Mouse (Mus musculus): ENCODE measurements around the gene 4930518I15Rik. TPM values are rescaled to one million over a fixed set of nuclear protein-coding genes. Genes with fewer than 3 reads are reported as not detected.
"Not testable (repeated sequence)": the region's sequence is repeated elsewhere in the genome, so short reads cannot be mapped to it uniquely, and the experiment has no call there.

The 4930518I15Rik gene
- polyA plus RNA-seq, 1 experiment from 2014 or later, result 10.7 TPM

- H3K4me1 ChIP-seq; H3K27ac ChIP-seq; H3K27me3 ChIP-seq; H3K4me3 ChIP-seq; H3K4me2 ChIP-seq (replicated peaks); H3K9ac ChIP-seq; H3K9me3 ChIP-seq (replicated peaks): not testable (repeated sequence)
- 81% methylated on average over 9 of the region's 13 CpGs for WGBS
- peaks cover 44% of the 10 kb centered on the region for H3K36me3 ChIP-seq
- ATAC-seq (ENCODE audit: low FRiP score), result 0 out of 2 replicates have a peak, but pooled peaks have one; percentile 36
Measured at GRCm38 (mm10) chr2:156853584-156853983, 4.2 kb downstream of the 4930518I15Rik start.

GRCm38 (mm10) chr2:156850505-156850904 is 7.2 kb downstream of the 4930518I15Rik start:
- no peak overlapping the region for H3K9ac ChIP-seq
- peaks cover 20% of the 10 kb centered on the region for H3K4me1 ChIP-seq
- no peaks in the 10 kb centered on the region for H3K27me3 ChIP-seq
- no peak overlapping the region for H3K4me3 ChIP-seq
- 93% methylated on average over 5 of the region's 5 CpGs for WGBS
- peaks cover 44% of the 10 kb centered on the region for H3K36me3 ChIP-seq
- H3K27ac ChIP-seq, result no peak overlapping the region
- no peak for ATAC-seq (ENCODE audit: low FRiP score)
- no peaks in the 10 kb centered on the region for H3K9me3 ChIP-seq (replicated peaks)
- no peak overlapping the region for H3K4me2 ChIP-seq (replicated peaks)

GRCm38 (mm10) chr2:156848526-156849182 is 9.1 kb downstream of the 4930518I15Rik start:
- Histone ChIP-seq H3K9ac (no peak overlapping the region), H3K36me3 (peaks cover 46% of the 10 kb centered on the region), H3K27ac (no peak overlapping the region), H3K4me1 (peaks cover 38% of the 10 kb centered on the region), H3K27me3 (no peaks in the 10 kb centered on the region), H3K4me3 (no peak overlapping the region), H3K4me2 (replicated peaks) (no peak overlapping the region), H3K9me3 (replicated peaks) (no peaks in the 10 kb centered on the region)
- 95% methylated on average over 6 of the region's 6 CpGs for WGBS
- no peak for ATAC-seq (ENCODE audit: low FRiP score)

- peaks cover 43% of the 10 kb centered on the region for H3K36me3 ChIP-seq
- H3K27ac ChIP-seq, result 0 out of 2 replicates have a peak overlapping the region, but pooled peaks have one; percentile 23
- no peak overlapping the region for H3K4me2 ChIP-seq (replicated peaks)
- no peaks in the 10 kb centered on the region for H3K27me3 ChIP-seq
- 66% methylated on average over 6 of the region's 6 CpGs for WGBS
- H3K4me3 ChIP-seq, result no peak overlapping the region
- H3K9ac ChIP-seq, result 0 out of 2 replicates have a peak overlapping the region, but pooled peaks have one; percentile 38
- H3K9me3 ChIP-seq (replicated peaks), result no peaks in the 10 kb centered on the region
- ATAC-seq (ENCODE audit: low FRiP score), result no peak
- peaks cover 48% of the 10 kb centered on the region for H3K4me1 ChIP-seq
Measured at GRCm38 (mm10) chr2:156847653-156848052, 10.1 kb downstream of the 4930518I15Rik start.

- H3K27me3 ChIP-seq, result no peaks in the 10 kb centered on the region
- no peak for ATAC-seq (ENCODE audit: low FRiP score)
- H3K27ac ChIP-seq, result peak overlapping the region; percentile 60
- H3K9ac ChIP-seq, result peak overlapping the region; percentile 4; the same call in 1 of the 2 replicates
- no peaks in the 10 kb centered on the region for H3K9me3 ChIP-seq (replicated peaks)
- H3K36me3 ChIP-seq, result peaks cover 21% of the 10 kb centered on the region
- 29% methylated on average over 10 of the region's 10 CpGs for WGBS
- no peak overlapping the region for H3K4me3 ChIP-seq
- peaks cover 68% of the 10 kb centered on the region for H3K4me1 ChIP-seq
- peak overlapping the region; percentile 21; the same call in 1 of the 2 replicates for H3K4me2 ChIP-seq (replicated peaks)
Measured at GRCm38 (mm10) chr2:156844715-156845114, 13.0 kb downstream of the 4930518I15Rik start.

GRCm38 (mm10) chr2:156843331-156843730 is 14.4 kb downstream of the 4930518I15Rik start:
- H3K4me2 ChIP-seq (replicated peaks), result peak overlapping the region; percentile 87
- H3K4me1 ChIP-seq, result peaks cover 72% of the 10 kb centered on the region
- H3K36me3 ChIP-seq, result peaks cover 18% of the 10 kb centered on the region
- no peaks in the 10 kb centered on the region; the same call in 1 of the 2 replicates for H3K27me3 ChIP-seq
- no peak overlapping the region for H3K27ac ChIP-seq
- ATAC-seq (ENCODE audit: low FRiP score), result no peak
- no peak overlapping the region for H3K9ac ChIP-seq
- 83% methylated on average over 10 of the region's 10 CpGs for WGBS
- no peaks in the 10 kb centered on the region for H3K9me3 ChIP-seq (replicated peaks)
- H3K4me3 ChIP-seq, result no peak overlapping the region

- Histone ChIP-seq H3K27ac (peak overlapping the region; percentile 91), H3K9ac (peak overlapping the region; percentile 84), H3K4me1 (peaks cover 69% of the 10 kb centered on the region), H3K36me3 (peaks cover 15% of the 10 kb centered on the region; the same call in 1 of the 2 replicates), H3K4me2 (replicated peaks) (peak overlapping the region; percentile 87), H3K27me3 (no peaks in the 10 kb centered on the region; the same call in 1 of the 2 replicates), H3K9me3 (replicated peaks) (no peaks in the 10 kb centered on the region), H3K4me3 (peak overlapping the region; percentile 75)
- 14% methylated on average over 11 of the region's 11 CpGs for WGBS
- no peak for ATAC-seq (ENCODE audit: low FRiP score)
Measured at GRCm38 (mm10) chr2:156842711-156843110, 15.0 kb downstream of the 4930518I15Rik start.

- Histone ChIP-seq H3K4me3 (peak overlapping the region; percentile 75), H3K9me3 (replicated peaks) (no peaks in the 10 kb centered on the region), H3K36me3 (peaks cover 13% of the 10 kb centered on the region; the same call in 1 of the 2 replicates), H3K9ac (peak overlapping the region; percentile 84), H3K27ac (peak overlapping the region; percentile 91), H3K27me3 (no peaks in the 10 kb centered on the region; the same call in 1 of the 2 replicates), H3K4me1 (peaks cover 64% of the 10 kb centered on the region), H3K4me2 (replicated peaks) (peak overlapping the region; percentile 87)
- 3% methylated on average over 20 of the region's 20 CpGs for WGBS
- 0 out of 2 replicates have a peak, but pooled peaks have one; percentile 2 for ATAC-seq (ENCODE audit: low FRiP score)
Measured at GRCm38 (mm10) chr2:156841841-156842706, 15.7 kb downstream of the 4930518I15Rik start.

GRCm38 (mm10) chr2:156841028-156841840 is 16.5 kb downstream of the 4930518I15Rik start:
- H3K4me2 ChIP-seq (replicated peaks), result peak overlapping the region; percentile 87
- WGBS, result under 1% methylated on average over 42 of the region's 42 CpGs
- peak overlapping the region; percentile 75 for H3K4me3 ChIP-seq
- H3K9me3 ChIP-seq (replicated peaks), result no peaks in the 10 kb centered on the region
- H3K9ac ChIP-seq, result peak overlapping the region; percentile 84
- peaks cover 5% of the 10 kb centered on the region; the same call in 1 of the 2 replicates for H3K36me3 ChIP-seq
- H3K27ac ChIP-seq, result peak overlapping the region; percentile 91
- peaks cover 61% of the 10 kb centered on the region for H3K4me1 ChIP-seq
- ATAC-seq (ENCODE audit: low FRiP score), result peak; percentile 12; the same call in 1 of the 2 replicates
- no peaks in the 10 kb centered on the region; the same call in 1 of the 2 replicates for H3K27me3 ChIP-seq

- under 1% methylated on average over 49 of the region's 79 CpGs for WGBS
- peak overlapping the region; percentile 84 for H3K9ac ChIP-seq
- ATAC-seq (ENCODE audit: low FRiP score), result peak; percentile 32
- H3K4me3 ChIP-seq, result peak overlapping the region; percentile 75
- H3K27ac ChIP-seq, result peak overlapping the region; percentile 91
- no peaks in the 10 kb centered on the region for H3K9me3 ChIP-seq (replicated peaks)
- H3K27me3 ChIP-seq, result no peaks in the 10 kb centered on the region; the same call in 1 of the 2 replicates
- H3K4me1 ChIP-seq, result peaks cover 54% of the 10 kb centered on the region
- peak overlapping the region; percentile 87 for H3K4me2 ChIP-seq (replicated peaks)
- H3K36me3 ChIP-seq, result peaks cover 4% of the 10 kb centered on the region
Measured at GRCm38 (mm10) chr2:156840301-156841027, 17.3 kb downstream of the 4930518I15Rik start.
